Mouse (Mus musculus) liver, embryonic 14.5 days (tissue): ENCODE measurements around the gene Rmi2.

Experiments used
- CTCF ChIP-seq: IDR thresholded peaks from 2 replicates; pipeline ENCODE4 v1.5.1; 2016; ENCODE audit warnings: antibody characterized with exemption, low read depth, control low read depth
- EP300 ChIP-seq: IDR thresholded peaks from 2 replicates; pipeline ENCODE4 v1.6.1; 2016; ENCODE audit warnings: antibody characterized with exemption, low read depth

- TF ChIP-seq CTCF (no peak), EP300 (no peak)
These were observed 24.5 kb upstream of the Rmi2 start for GRCm38 (mm10) chr16:10810376-10810775.
